Mouse (Mus musculus) liver, adult 2 months (tissue): ENCODE data around the gene Mlxip.

ENCODE experiments used
- CTCF ChIP-seq: fragments of 200-500 bp; IDR thresholded peaks from 2 replicates; pipeline ENCODE4 v1.5.1; 2011; ENCODE audit warnings: low read depth, low read length, control low read depth
- POLR2A ChIP-seq: fragments of 200-500 bp; IDR thresholded peaks from 2 replicates; pipeline ENCODE4 v1.6.1; 2011; ENCODE audit warnings: low read length, control low read depth; ENCODE audit not compliant: insufficient read depth; ENCODE audit errors: extremely low read depth

GRCm38 (mm10) chr5:123439312-123439711 lies 44.7 kb downstream of the Mlxip start:
- no peak for TF ChIP-seq POLR2A
- TF ChIP-seq CTCF = no peak
